In the genomic region with DNA sequence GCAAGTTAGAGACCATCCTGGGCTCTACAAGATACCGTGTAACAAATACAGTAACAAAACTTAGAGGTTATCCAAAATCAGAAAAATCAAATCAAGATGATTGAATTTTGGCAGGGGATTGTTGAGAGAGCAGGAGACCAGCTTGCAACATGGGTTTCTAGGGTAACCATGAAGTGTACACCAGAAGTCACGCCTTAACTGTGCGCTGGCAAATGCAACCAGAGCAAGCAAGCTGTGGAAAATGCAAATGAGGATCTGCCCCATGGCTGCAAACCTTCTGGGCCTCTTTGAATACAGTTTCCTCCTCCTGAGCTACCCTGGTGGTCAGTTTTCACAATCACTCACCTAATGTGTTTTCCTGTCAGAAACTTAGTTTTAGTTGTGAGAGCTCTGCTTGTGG, we compare ENCODE assay signal across 23 mouse cellular contexts.
DNase-seq lines count a peak whose midpoint lies in the region; TF ChIP-seq lines count a peak whose summit lies in the region.
"Had no signal": no experiment of that assay in that cellular context is flagged by ENCODE, and none has a peak within 500 bp of the region (broad histone marks: within the 10 kb centered on the region; RNA-seq: fewer than 3 reads in every experiment).

No protein-coding gene starts in this region.

- peak; percentile 2 to 28 for DNase-seq in layer of hippocampus, adult 18-20 months (ENCODE audit: low spot score in 2 of 2)
- DNase-seq in layer of hippocampus, adult 8-10 months (ENCODE audit: low spot score in 2 of 2): no peak
- DNase-seq in layer of hippocampus, postnatal 14 days (ENCODE audit: low spot score in 2 of 2): peak; percentile 27 to 64
- no peak for DNase-seq in layer of hippocampus, adult 2 months (ENCODE audit: low spot score in 2 of 2)
- DNase-seq in R1 (ENCODE audit: low read depth, low spot score): peak; percentile 4
- no peak for DNase-seq in thymus, postnatal 14 days
- DNase-seq: adrenal gland, adult 8-10 months; adrenal gland, postnatal 25 days; B cell, adult 2 months; cerebellum, adult 11-12 months; cerebellum, adult 8-10 months; cerebellum, postnatal 36 days; embryo, embryonic 11 days; gastrocnemius, adult 2 months; gastrocnemius, postnatal 14 days; heart, adult 11 months; heart, postnatal 36 days had no signal

- TF ChIP-seq CTCF in layer of hippocampus, adult 2 months (conservative IDR thresholded peaks at IDR 0.05): no peak

- no peak overlapping the region for H3K4me3 ChIP-seq in layer of hippocampus, adult 2 months
- H3K4me3 ChIP-seq: embryonic facial prominence, embryonic 10.5 days; embryonic facial prominence, embryonic 13.5 days; erythroblast, embryonic 14.5 days; forebrain, embryonic 13.5 days; gastrocnemius, adult 2 months; hindbrain, embryonic 10.5 days; hindbrain, embryonic 13.5 days had no signal

- no peak overlapping the region for H3K27ac ChIP-seq in layer of hippocampus, adult 2 months
- H3K27ac ChIP-seq: embryonic facial prominence, embryonic 10.5 days; embryonic facial prominence, embryonic 13.5 days; forebrain, embryonic 13.5 days; gastrocnemius, adult 2 months; hindbrain, embryonic 10.5 days; hindbrain, embryonic 13.5 days had no signal

Comparison
In these comparisons a context has a peak if more than half of its experiments do, and no peak if none do; other contexts are left out.
1. DNase-seq: peak in layer of hippocampus, adult 18-20 months (2 of 2), layer of hippocampus, postnatal 14 days (2 of 2) and R1 (single experiment); none in layer of hippocampus, adult 8-10 months (0 of 2), layer of hippocampus, adult 2 months (0 of 2) and thymus, postnatal 14 days (single experiment).